Mouse (Mus musculus) left cerebral cortex, adult 2 months (tissue): Measurements from ENCODE around the gene Def8. TPM values are rescaled to one million over a fixed set of nuclear protein-coding genes. Genes with fewer than 3 reads are reported as not detected.

Source experiments
- DNase-seq, 2 experiments: peaks; one replicate each; pipeline ENCODE4 v3.0.0; 2021 to 2022; ENCODE audit warnings: low spot score in 2 of 2, mixed read lengths in 1 of 2; ENCODE audit errors: extremely low spot score in 1 of 2
- H3K27ac ChIP-seq: fragments of 200-600 bp; 2 replicates; pipeline ENCODE4 v1.8.1; 2022
- H3K4me3 ChIP-seq: fragments of 200-600 bp; 2 replicates; pipeline ENCODE4 v1.8.1; 2022
- CTCF ChIP-seq: fragments of 200-600 bp; IDR thresholded peaks from 2 replicates; pipeline ENCODE4 v1.8.1; 2022; ENCODE audit warnings: antibody characterized with exemption, mild to moderate bottlenecking, moderate library complexity
- intact Hi-C: fragments of 180-260 bp; cut with DNase I; formaldehyde crosslinking; loops from one replicate; pipeline ENCODE4 v1.15.1; 2025
- total RNA-seq, 2 experiments: library from RNA; stranded (reverse); gene quantifications; 2 replicates each; pipeline ENCODE4 v1.2.3; 2021

Def8 gene
- total RNA-seq, 2 experiments from 2014 or later, result 55.0 to 55.5 TPM

DNA sequence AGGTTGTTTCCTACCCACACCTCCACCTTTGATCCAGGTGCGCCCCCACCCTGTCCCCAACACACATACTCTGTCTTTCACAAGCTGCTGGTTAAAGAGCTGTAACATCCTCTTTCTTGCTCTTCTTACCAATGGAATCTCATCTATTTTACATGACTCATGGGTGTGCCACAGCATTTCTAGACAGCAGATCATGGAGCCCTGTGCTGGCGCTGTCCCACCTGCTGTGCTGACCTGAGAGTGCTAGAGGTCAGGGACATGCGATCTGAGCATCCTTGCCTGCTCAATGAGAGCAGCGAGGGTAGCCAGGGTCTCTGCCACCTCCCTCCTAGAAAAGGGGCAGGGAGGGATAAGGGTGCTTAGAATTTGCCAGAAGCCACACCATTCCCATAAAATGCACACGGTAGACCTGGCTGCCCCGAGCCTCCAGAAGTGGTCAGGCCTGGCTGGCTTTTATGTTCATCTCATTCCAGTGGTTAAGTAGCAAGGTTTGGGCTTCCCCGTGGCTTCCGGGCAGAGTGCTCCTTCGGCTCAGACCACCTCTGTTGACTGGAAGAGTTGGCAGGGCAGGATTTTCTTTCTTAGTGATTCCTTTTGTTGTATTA, 81.4 kb downstream of the Def8 start:
- Histone ChIP-seq H3K27ac (no peak overlapping the region), H3K4me3 (no peak overlapping the region)
- DNase-seq, result no peak
- no peak for TF ChIP-seq CTCF
- intact Hi-C loops, result no loop called here

DNA sequence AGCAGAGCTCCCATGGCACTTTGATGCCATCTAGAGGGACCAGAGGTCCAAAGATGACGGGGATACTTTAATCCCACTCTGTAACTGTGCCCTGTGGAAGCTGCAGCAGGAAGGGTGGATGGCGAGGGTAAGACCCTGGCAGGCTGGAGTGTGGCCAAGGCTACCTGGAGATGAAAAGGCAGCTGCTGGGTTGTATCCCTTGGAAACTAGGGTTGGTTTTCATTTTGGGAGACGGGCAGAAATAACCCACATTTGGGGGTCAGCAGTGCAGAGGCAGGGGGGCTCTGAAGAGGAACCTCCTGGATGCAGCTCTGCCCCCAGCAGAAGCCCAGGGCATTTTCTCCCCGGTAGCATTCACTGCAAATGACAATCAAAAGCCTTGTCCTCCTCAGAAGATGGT, 81.9 kb downstream of the Def8 start:
- H3K4me3 ChIP-seq, result no peak overlapping the region
- DNase-seq, result no peak
- intact Hi-C loops, result no loop called here
- no peak for TF ChIP-seq CTCF
- H3K27ac ChIP-seq, result no peak overlapping the region

DNA sequence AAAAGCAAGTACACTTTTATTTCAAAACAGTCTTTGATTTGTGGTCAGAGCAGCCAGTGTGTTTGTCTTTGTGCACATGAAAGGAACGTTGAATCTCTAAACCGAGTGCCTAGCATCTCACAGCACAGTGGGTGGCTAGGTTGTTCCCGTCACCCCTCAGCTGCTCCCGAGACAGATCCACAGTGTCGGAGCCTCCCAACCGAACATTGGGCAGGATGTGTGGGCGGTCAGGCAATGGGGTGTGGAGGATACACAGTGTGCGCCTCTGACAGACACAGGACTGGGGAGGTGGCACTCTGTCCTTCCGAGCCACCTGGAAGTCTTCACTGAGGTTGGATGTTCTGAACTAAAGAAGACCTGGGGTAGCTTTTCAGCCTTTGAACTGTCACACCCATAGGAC, 82.4 kb downstream of the Def8 start:
- intact Hi-C loops, result no loop called here
- Histone ChIP-seq H3K4me3 (no peak overlapping the region), H3K27ac (no peak overlapping the region)
- no peak for DNase-seq
- TF ChIP-seq CTCF, result no peak

DNA sequence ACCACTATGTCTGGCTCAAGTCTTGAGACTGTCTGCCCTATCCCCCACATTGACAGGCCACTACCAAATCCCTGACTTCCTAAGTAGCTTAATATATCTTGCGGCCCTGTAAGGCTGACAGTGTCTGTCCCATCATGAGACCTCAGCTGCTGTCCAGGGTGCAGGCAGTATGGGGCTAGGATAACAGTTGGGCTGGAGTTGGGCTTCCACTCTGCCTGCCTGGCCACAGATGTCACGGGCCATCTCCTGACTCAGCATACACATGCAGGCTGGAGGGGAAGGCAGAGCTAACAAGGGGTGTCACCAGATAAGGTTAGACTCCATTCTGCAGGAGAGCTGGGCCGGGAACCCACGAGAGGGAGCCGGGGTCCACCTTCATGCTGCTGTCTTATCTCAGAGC, 83.8 kb downstream of the Def8 start:
- Histone ChIP-seq H3K4me3 (no peak overlapping the region), H3K27ac (no peak overlapping the region)
- DNase-seq, result no peak
- intact Hi-C loops, result no loop called here
- no peak for TF ChIP-seq CTCF

DNA sequence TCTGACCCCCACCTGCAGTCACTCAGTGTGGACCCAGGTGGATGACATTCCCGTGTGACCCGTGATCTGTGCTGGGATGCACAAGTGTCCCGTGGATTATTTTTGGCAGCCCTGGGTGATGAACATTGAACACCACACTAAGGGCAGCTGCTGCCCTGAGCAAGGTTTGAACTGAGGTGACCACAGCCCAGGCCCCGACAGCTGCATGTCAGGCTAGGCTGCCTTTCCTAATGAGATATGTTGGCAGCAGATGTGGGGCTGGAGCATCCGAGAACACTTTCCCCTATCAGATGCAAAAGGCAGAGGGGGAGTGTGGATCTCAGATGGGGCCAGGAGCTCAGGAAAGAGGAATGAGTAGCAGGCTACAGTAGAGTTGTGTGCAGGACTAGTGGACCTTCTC, 87.5 kb downstream of the Def8 start:
- TF ChIP-seq CTCF, result no peak
- Histone ChIP-seq H3K4me3 (no peak overlapping the region), H3K27ac (no peak overlapping the region)
- intact Hi-C loops, result no loop called here
- no peak for DNase-seq

Other genes with a start within 250 kb of the Def8 start
- not detected for gene Dpep1, start 237.3 kb upstream of the Def8 start, total RNA-seq
- 100 to 1,000 TPM in 1 of 2 experiments, 10 to 100 TPM in 1; 86.2 to 104 TPM for gene Chmp1a, start 210.8 kb upstream of the Def8 start, total RNA-seq
- gene Spata33, start 210.7 kb upstream of the Def8 start, total RNA-seq, result 1 to 10 TPM; 6.3 to 8.1 TPM
- 100 to 1,000 TPM; 101 to 111 TPM for gene Cdk10, start 198.7 kb upstream of the Def8 start, total RNA-seq
- 10 to 100 TPM; 75.4 to 97.5 TPM for gene Spata2l, start 187.3 kb upstream of the Def8 start, total RNA-seq
- gene Zfp276, start 169.3 kb upstream of the Def8 start, total RNA-seq, result 10 to 100 TPM; 26.4 to 29.2 TPM
- gene Vps9d1, start 169.2 kb upstream of the Def8 start, total RNA-seq, result 10 to 100 TPM; 53.3 to 63.0 TPM
- gene Fanca, start 105.0 kb upstream of the Def8 start, total RNA-seq, result 1 to 10 TPM; 3.1 to 3.7 TPM
- 10 to 100 TPM; 14.1 to 19.5 TPM for gene Spire2, start 90.8 kb upstream of the Def8 start, total RNA-seq
- 100 to 1,000 TPM; 586 to 610 TPM for gene Tcf25, start 49.8 kb upstream of the Def8 start, total RNA-seq
- gene Mc1r, start 16.4 kb upstream of the Def8 start, total RNA-seq, result under 1 TPM; 0.18 to 0.19 TPM
- gene Tubb3, start 12.1 kb upstream of the Def8 start, total RNA-seq, result 100 to 1,000 TPM; 373 to 377 TPM
- gene Afg3l1, start 54.4 kb downstream of the Def8 start, total RNA-seq, result 10 to 100 TPM; 26.3 to 31.1 TPM
- gene Dbndd1, start 91.9 kb downstream of the Def8 start, total RNA-seq, result 10 to 100 TPM; 16.0 to 18.0 TPM
- 10 to 100 TPM; 29.0 to 29.1 TPM for gene Gas8, start 95.3 kb downstream of the Def8 start, total RNA-seq
- 10 to 100 TPM; 45.9 to 46.2 TPM for gene Rhou, start 230.4 kb downstream of the Def8 start, total RNA-seq